Mouse (Mus musculus): ENCODE data around the gene Sntg2. TPM values are rescaled to one million over a fixed set of nuclear protein-coding genes. Genes with fewer than 3 reads are reported as not detected.

The Sntg2 gene
- total and polyA plus RNA-seq, 2 experiments from 2014 or later, result 4.3 to 11.7 TPM

DNA sequence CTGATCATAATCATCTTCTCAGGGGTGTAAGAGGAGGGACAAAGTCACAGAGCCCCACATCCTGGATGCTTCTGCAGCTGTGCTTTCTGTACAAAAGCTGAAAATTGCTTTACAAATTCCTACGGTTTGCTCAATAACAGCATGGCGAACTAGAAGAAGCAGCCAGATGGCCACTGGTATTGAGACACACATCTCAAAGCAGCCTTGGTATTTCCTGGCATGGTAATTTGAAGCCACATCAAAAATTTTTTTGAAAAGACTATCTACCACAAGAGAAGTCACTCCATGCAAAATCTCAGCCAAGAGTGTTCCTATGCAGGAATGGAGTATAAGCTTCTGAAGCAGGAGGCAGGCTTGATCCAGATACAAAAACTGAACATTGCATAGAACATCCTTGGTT, 195.6 kb downstream of the Sntg2 start:
- no peak for TF ChIP-seq CTCF (IDR thresholded peaks at IDR 0.05)
- Histone ChIP-seq H3K9me3 (ENCODE audit: low read length) (no peaks in the 10 kb centered on the region), H3K4me1 (ENCODE audit: insufficient read depth, low read length) (no peaks in the 10 kb centered on the region; the same call in 1 of the 2 replicates), H3K27me3 (ENCODE audit: insufficient read depth, low read length) (no peaks in the 10 kb centered on the region), H3K4me3 (ENCODE audit: low read depth, low read length) (no peak overlapping the region), H3K9ac (replicated peaks; ENCODE audit: low read length, poor library complexity, severe bottlenecking) (no peak overlapping the region), H3K4me2 (ENCODE audit: low read depth, low read length, poor library complexity, severe bottlenecking) (no peak overlapping the region), H3K27ac (ENCODE audit: low read depth, low read length) (no peak overlapping the region), H3K36me3 (ENCODE audit: insufficient read depth, low read length) (no peaks in the 10 kb centered on the region)
- no peak for DNase-seq (ENCODE audit: low spot score)
- 92% methylated on average over 2 of the region's 2 CpGs for WGBS
- no peak for ATAC-seq (ENCODE audit: low FRiP score)

- H3K4me1 ChIP-seq (ENCODE audit: insufficient read depth, low read length), result no peaks in the 10 kb centered on the region
- no peaks in the 10 kb centered on the region for H3K36me3 ChIP-seq (ENCODE audit: insufficient read depth, low read length)
- H3K4me3 ChIP-seq (ENCODE audit: low read depth, low read length), result no peak overlapping the region
- no peaks in the 10 kb centered on the region for H3K9me3 ChIP-seq (ENCODE audit: low read length)
- no peak overlapping the region for H3K4me2 ChIP-seq (ENCODE audit: low read depth, low read length, poor library complexity, severe bottlenecking)
- no peaks in the 10 kb centered on the region for H3K27me3 ChIP-seq (ENCODE audit: insufficient read depth, low read length)
- WGBS, result 61% methylated on average over 3 of the region's 3 CpGs
- H3K27ac ChIP-seq (ENCODE audit: low read depth, low read length), result no peak overlapping the region
- H3K9ac ChIP-seq (replicated peaks; ENCODE audit: low read length, poor library complexity, severe bottlenecking), result no peak overlapping the region
- TF ChIP-seq CTCF (IDR thresholded peaks at IDR 0.05), result no peak
- ATAC-seq (ENCODE audit: low FRiP score) (no peak), DNase-seq (ENCODE audit: low spot score) (no peak)
These were observed 204.7 kb downstream of the Sntg2 start for GRCm38 (mm10) chr12:30168491-30168890.

DNA sequence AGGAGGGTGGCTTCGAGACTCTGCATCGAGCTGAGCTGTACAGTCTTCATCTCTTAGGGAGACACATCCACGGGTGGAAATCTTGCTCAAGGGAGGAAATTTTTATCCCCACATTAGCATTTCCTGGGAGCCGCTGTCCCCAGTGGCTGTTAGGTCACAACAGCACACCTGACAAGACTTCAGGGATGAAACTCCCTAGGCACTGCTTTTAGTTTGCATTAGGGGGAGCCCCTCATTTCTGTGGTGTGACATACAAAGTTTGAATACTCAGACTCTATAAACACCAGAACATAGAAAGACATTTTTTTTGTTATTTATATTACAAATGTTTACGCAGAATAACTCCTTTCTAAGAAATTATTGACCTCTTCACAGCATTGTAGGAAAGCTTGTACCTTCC, 208.6 kb downstream of the Sntg2 start:
- Histone ChIP-seq H3K27ac (ENCODE audit: low read depth, low read length) (no peak overlapping the region), H3K4me1 (ENCODE audit: insufficient read depth, low read length) (no peaks in the 10 kb centered on the region), H3K9ac (replicated peaks; ENCODE audit: low read length, poor library complexity, severe bottlenecking) (no peak overlapping the region), H3K9me3 (ENCODE audit: low read length) (no peaks in the 10 kb centered on the region), H3K4me3 (ENCODE audit: low read depth, low read length) (no peak overlapping the region), H3K27me3 (ENCODE audit: insufficient read depth, low read length) (no peaks in the 10 kb centered on the region), H3K4me2 (ENCODE audit: low read depth, low read length, poor library complexity, severe bottlenecking) (no peak overlapping the region), H3K36me3 (ENCODE audit: insufficient read depth, low read length) (no peaks in the 10 kb centered on the region)
- TF ChIP-seq CTCF (IDR thresholded peaks at IDR 0.05), result no peak; the same call in 1 of the 2 replicates
- 84% methylated on average over 5 of the region's 5 CpGs for WGBS
- DNase-seq (ENCODE audit: low spot score) (no peak), ATAC-seq (ENCODE audit: low FRiP score) (no peak)

GRCm38 (mm10) chr12:30164005-30164404, 209.2 kb downstream of the Sntg2 start:
- H3K9me3 ChIP-seq (ENCODE audit: low read length), result no peaks in the 10 kb centered on the region
- ATAC-seq (ENCODE audit: low FRiP score), result no peak
- H3K4me3 ChIP-seq (ENCODE audit: low read depth, low read length), result no peak overlapping the region
- no peak overlapping the region for H3K27ac ChIP-seq (ENCODE audit: low read depth, low read length)
- H3K36me3 ChIP-seq (ENCODE audit: insufficient read depth, low read length), result no peaks in the 10 kb centered on the region
- 94% methylated on average over 6 of the region's 6 CpGs for WGBS
- DNase-seq (ENCODE audit: low spot score), result no peak
- no peaks in the 10 kb centered on the region for H3K4me1 ChIP-seq (ENCODE audit: insufficient read depth, low read length)
- H3K4me2 ChIP-seq (ENCODE audit: low read depth, low read length, poor library complexity, severe bottlenecking), result no peak overlapping the region
- no peak overlapping the region for H3K9ac ChIP-seq (replicated peaks; ENCODE audit: low read length, poor library complexity, severe bottlenecking)
- no peaks in the 10 kb centered on the region for H3K27me3 ChIP-seq (ENCODE audit: insufficient read depth, low read length)
- no peak for TF ChIP-seq CTCF (IDR thresholded peaks at IDR 0.05)

GRCm38 (mm10) chr12:30161731-30162406, 211.3 kb downstream of the Sntg2 start:
- TF ChIP-seq CTCF (IDR thresholded peaks at IDR 0.05), result no peak

GRCm38 (mm10) chr12:30160475-30160874, 212.7 kb downstream of the Sntg2 start:
- Histone ChIP-seq H3K4me1 (ENCODE audit: insufficient read depth, low read length) (no peaks in the 10 kb centered on the region), H3K27me3 (ENCODE audit: insufficient read depth, low read length) (no peaks in the 10 kb centered on the region), H3K9me3 (ENCODE audit: low read length) (no peaks in the 10 kb centered on the region), H3K9ac (replicated peaks; ENCODE audit: low read length, poor library complexity, severe bottlenecking) (no peak overlapping the region), H3K4me2 (ENCODE audit: low read depth, low read length, poor library complexity, severe bottlenecking) (no peak overlapping the region), H3K4me3 (ENCODE audit: low read depth, low read length) (no peak overlapping the region), H3K27ac (ENCODE audit: low read depth, low read length) (no peak overlapping the region), H3K36me3 (ENCODE audit: insufficient read depth, low read length) (no peaks in the 10 kb centered on the region)
- no peak; the same call in 1 of the 2 replicates for ATAC-seq (ENCODE audit: low FRiP score)
- DNase-seq (ENCODE audit: low spot score), result peak; percentile 69
- 71% methylated on average over 3 of the region's 3 CpGs for WGBS
- no peak for TF ChIP-seq CTCF (IDR thresholded peaks at IDR 0.05)

More at GRCm38 (mm10) chr12:30161731-30162406, 211.3 kb downstream of the Sntg2 start:
- no peak overlapping the region for H3K9ac ChIP-seq (replicated peaks; ENCODE audit: low read length, poor library complexity, severe bottlenecking)
- H3K4me3 ChIP-seq (ENCODE audit: low read depth, low read length), result no peak overlapping the region
- H3K27me3 ChIP-seq (ENCODE audit: insufficient read depth, low read length), result no peaks in the 10 kb centered on the region
- ATAC-seq (ENCODE audit: low FRiP score) (no peak), DNase-seq (ENCODE audit: low spot score) (no peak)
- H3K27ac ChIP-seq (ENCODE audit: low read depth, low read length), result no peak overlapping the region
- no peaks in the 10 kb centered on the region for H3K36me3 ChIP-seq (ENCODE audit: insufficient read depth, low read length)
- no peaks in the 10 kb centered on the region for H3K9me3 ChIP-seq (ENCODE audit: low read length)
- no peak overlapping the region for H3K4me2 ChIP-seq (ENCODE audit: low read depth, low read length, poor library complexity, severe bottlenecking)
- H3K4me1 ChIP-seq (ENCODE audit: insufficient read depth, low read length), result no peaks in the 10 kb centered on the region
- WGBS, result 84% methylated on average over 5 of the region's 5 CpGs
